Mouse (Mus musculus): ENCODE measurements around the gene Chn1.

GRCm38 (mm10) chr2:73574418-73574817, 200.7 kb downstream of the Chn1 start:
- TF ChIP-seq POLR2A (IDR thresholded peaks at IDR 0.05; ENCODE audit: insufficient read depth, low read length) (no peak), EP300 (IDR thresholded peaks at IDR 0.05; ENCODE audit: insufficient read depth, low read depth, low read length) (no peak)
